Comparison of ENCODE assay signal across 25 mouse cellular contexts in genomic region chr7:139105705-139106104, GRCm38 (mm10). TPM values are rescaled to one million over a fixed set of nuclear protein-coding genes. Genes with fewer than 3 reads are reported as not detected.
DNase-seq lines count a peak whose midpoint lies in the region; ATAC-seq and TF ChIP-seq lines count a peak whose summit lies in the region.
"Had no signal": no experiment of that assay in that cellular context is flagged by ENCODE, and none has a peak within 500 bp of the region (broad histone marks: within the 10 kb centered on the region; RNA-seq: fewer than 3 reads in every experiment).

No protein-coding gene starts in this region.

- H3K4me1 ChIP-seq in hindbrain, embryonic 13.5 days (replicated peaks) = peaks cover 9% of the 10 kb centered on the region; the same call in 1 of the 2 replicates
- H3K4me1 ChIP-seq in hindbrain, embryonic 12.5 days = no peaks in the 10 kb centered on the region
- H3K4me1 ChIP-seq in cerebellum, adult 2 months (ENCODE audit: control insufficient read depth, insufficient read depth, low read length) = peaks cover 61% of the 10 kb centered on the region
- H3K4me1 ChIP-seq: forebrain, embryonic 15.5 days; limb, embryonic 12.5 days; liver, embryonic 15.5 days; neural tube, embryonic 15.5 days; stomach, embryonic 15.5 days had no signal

- H3K4me2 ChIP-seq in hindbrain, embryonic 13.5 days = no peak overlapping the region
- H3K4me2 ChIP-seq in hindbrain, embryonic 12.5 days (replicated peaks) = no peak overlapping the region
- H3K4me2 ChIP-seq: forebrain, embryonic 15.5 days; heart, embryonic 13.5 days; limb, embryonic 12.5 days; liver, embryonic 15.5 days; lung, embryonic 14.5 days; midbrain, embryonic 12.5 days; neural tube, embryonic 15.5 days; stomach, embryonic 15.5 days had no signal

- H3K27ac ChIP-seq in hindbrain, embryonic 13.5 days = 0 out of 2 replicates have a peak overlapping the region, but pooled peaks have one; percentile 8
- H3K27ac ChIP-seq in hindbrain, embryonic 12.5 days = no peak overlapping the region
- H3K27ac ChIP-seq in cerebellum, adult 2 months (ENCODE audit: insufficient read depth, low read length) = no peak overlapping the region
- H3K27ac ChIP-seq: forebrain, embryonic 15.5 days; heart, embryonic 13.5 days; limb, embryonic 12.5 days; liver, embryonic 15.5 days; midbrain, embryonic 12.5 days; neural tube, embryonic 15.5 days; stomach, embryonic 15.5 days had no signal

- peaks cover 21% of the 10 kb centered on the region for H3K36me3 ChIP-seq in hindbrain, embryonic 13.5 days
- peaks cover 15% of the 10 kb centered on the region for H3K36me3 ChIP-seq in hindbrain, embryonic 12.5 days
- H3K36me3 ChIP-seq: forebrain, embryonic 15.5 days; heart, embryonic 13.5 days; liver, embryonic 15.5 days; stomach, embryonic 15.5 days had no signal

- TF ChIP-seq POLR2A in cerebellum, adult 2 months (IDR thresholded peaks at IDR 0.05; ENCODE audit: borderline replicate concordance, insufficient read depth, low read length) = no peak

- H3K27me3 ChIP-seq in hindbrain, embryonic 13.5 days = no peaks in the 10 kb centered on the region
- no peaks in the 10 kb centered on the region for H3K27me3 ChIP-seq in hindbrain, embryonic 12.5 days
- no peaks in the 10 kb centered on the region for H3K27me3 ChIP-seq in cerebellum, adult 2 months (ENCODE audit: control insufficient read depth, insufficient read depth, low read length)
- H3K27me3 ChIP-seq: forebrain, embryonic 15.5 days; limb, embryonic 12.5 days; liver, embryonic 15.5 days; midbrain, embryonic 12.5 days; neural tube, embryonic 15.5 days; stomach, embryonic 15.5 days had no signal

- DNase-seq in brain, adult 2 months (ENCODE audit: low read depth, low spot score) = peak; percentile 88
- DNase-seq in cerebellum, adult 2 months = peak; percentile 91
- DNase-seq in cerebellum, postnatal 14 days = peak; percentile 92 to 97
- no peak for DNase-seq in spleen, adult 18-20 months
- DNase-seq in Muller cell, postnatal 12 days (ENCODE audit: inconsistent ontology term) = no peak
- DNase-seq: adrenal gland, postnatal 25 days; gastrocnemius, postnatal 10 days; heart, postnatal 10 days; kidney, adult 11 months; kidney, postnatal 14 days; layer of hippocampus, adult 9-11 months; lung, embryonic 14.5 days; lung, postnatal 14 days; retina, postnatal 1 day; right cerebral cortex, postnatal 14 days had no signal

- H3K4me3 ChIP-seq in hindbrain, embryonic 13.5 days = no peak overlapping the region
- H3K4me3 ChIP-seq in hindbrain, embryonic 12.5 days = no peak overlapping the region
- no peak overlapping the region for H3K4me3 ChIP-seq in cerebellum, adult 2 months (replicated peaks; ENCODE audit: insufficient read depth, low read depth, low read length)
- H3K4me3 ChIP-seq: forebrain, embryonic 15.5 days; heart, embryonic 13.5 days; limb, embryonic 12.5 days; liver, embryonic 15.5 days; midbrain, embryonic 12.5 days; neural tube, embryonic 15.5 days; stomach, embryonic 15.5 days had no signal

- 75% methylated on average over 7 of the region's 7 CpGs for WGBS in hindbrain, embryonic 13.5 days
- WGBS in hindbrain, embryonic 12.5 days = 78% methylated on average over 7 of the region's 7 CpGs
- WGBS in cerebellum, adult 2 months = 8% methylated on average over 7 of the region's 7 CpGs

- no peak for TF ChIP-seq CTCF in cerebellum, adult 2 months (IDR thresholded peaks at IDR 0.05; ENCODE audit: borderline replicate concordance, insufficient read depth, low read depth, low read length)

- no peaks in the 10 kb centered on the region for H3K9me3 ChIP-seq in hindbrain, embryonic 13.5 days
- no peaks in the 10 kb centered on the region for H3K9me3 ChIP-seq in hindbrain, embryonic 12.5 days (replicated peaks)
- H3K9me3 ChIP-seq: forebrain, embryonic 15.5 days; heart, embryonic 13.5 days; limb, embryonic 12.5 days; liver, embryonic 15.5 days; midbrain, embryonic 12.5 days; neural tube, embryonic 15.5 days; stomach, embryonic 15.5 days had no signal

- ATAC-seq in hindbrain, embryonic 13.5 days (ENCODE audit: low FRiP score) = no peak
- ATAC-seq in hindbrain, embryonic 12.5 days (ENCODE audit: low FRiP score) = no peak
- ATAC-seq: forebrain, embryonic 15.5 days; inflammation-experienced regulatory T-cells, adult 6 months had no signal

- no peak overlapping the region for H3K9ac ChIP-seq in hindbrain, embryonic 13.5 days
- H3K9ac ChIP-seq in hindbrain, embryonic 12.5 days = no peak overlapping the region
- H3K9ac ChIP-seq: forebrain, embryonic 15.5 days; heart, embryonic 13.5 days; limb, embryonic 12.5 days; liver, embryonic 15.5 days; lung, embryonic 14.5 days; midbrain, embryonic 12.5 days; neural tube, embryonic 15.5 days; stomach, embryonic 15.5 days had no signal

RNA-seq across cellular contexts. Expression of gene Dpysl4, which starts 19.9 kb away (rescaled TPM):
- polyA plus RNA-seq in hindbrain, embryonic 13.5 days (2015; fragmentation: Nextera tagmentation; extraction: Ambion mirVana) = 265 and 280 TPM in 2 replicates
- 269 TPM in 2 replicates for polyA plus RNA-seq in hindbrain, embryonic 12.5 days (2016; fragmentation: Nextera tagmentation; extraction: Ambion mirVana)
- 127 and 156 TPM in 2 replicates for polyA plus RNA-seq in cerebellum, adult 2 months (2012; rRNA removed)

Comparison
In these comparisons a context has a peak if more than half of its experiments do, and no peak if none do; other contexts are left out.
1. DNase-seq: peak in brain, adult 2 months (single experiment), cerebellum, adult 2 months (2 of 2) and cerebellum, postnatal 14 days (2 of 2); none in spleen, adult 18-20 months (0 of 2) and Muller cell, postnatal 12 days (single experiment).